Mouse (Mus musculus): ENCODE measurements at regions not wholly inside any gene's neighbourhood (a gene's known extent, or its start where the extent isn't known, plus 50 kb on each side); places are given as distances from the start of the nearest gene placed in this dataset.

GRCm38 (mm10) chr10:43790780-43791179 is 110.8 kb downstream of the Qrsl1 start:
- Histone ChIP-seq H3K9ac (replicated peaks; ENCODE audit: low read length) (no peak overlapping the region), H3K9me3 (ENCODE audit: low read length) (no peaks in the 10 kb centered on the region), H3K27me3 (ENCODE audit: insufficient read depth, low read length) (no peaks in the 10 kb centered on the region), H3K4me1 (ENCODE audit: insufficient read depth, low read length) (no peaks in the 10 kb centered on the region), H3K36me3 (ENCODE audit: insufficient read depth, low read length) (no peaks in the 10 kb centered on the region), H3K4me2 (ENCODE audit: low read depth, low read length) (no peak overlapping the region), H3K27ac (no peak overlapping the region), H3K4me3 (ENCODE audit: low read length) (no peak overlapping the region)
- TF ChIP-seq CTCF (IDR thresholded peaks at IDR 0.05; ENCODE audit: low read depth) = no peak
- DNase-seq (ENCODE audit: low spot score) = no peak
- 96% methylated on average over 4 of the region's 4 CpGs for WGBS
- no peak for ATAC-seq

GRCm38 (mm10) chr10:43791525-43792021 is 110.0 kb downstream of the Qrsl1 start:
- 97% methylated on average over 4 of the region's 4 CpGs for WGBS
- no peak for TF ChIP-seq CTCF (IDR thresholded peaks at IDR 0.05; ENCODE audit: low read depth)

DNA sequence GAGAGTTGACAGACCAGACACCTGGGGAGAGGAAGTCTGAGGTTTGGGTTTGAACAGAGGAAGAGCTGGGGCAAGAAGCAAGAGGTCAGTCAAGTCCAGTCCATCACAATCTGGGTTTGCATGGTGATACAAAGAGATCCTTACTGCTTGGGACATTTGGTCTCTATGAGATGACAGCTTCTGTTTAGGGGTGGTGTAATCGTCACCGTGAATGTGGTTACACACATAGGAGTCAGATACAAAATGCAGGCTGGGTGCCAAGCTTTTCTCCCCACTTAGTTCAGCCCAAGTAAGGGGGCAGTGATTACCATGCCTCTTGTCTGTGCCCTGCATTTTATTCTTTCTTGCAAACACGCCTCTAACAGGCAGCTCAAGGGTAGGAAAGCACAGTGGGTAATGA is 108.9 kb downstream of the Qrsl1 start:
- no peak overlapping the region for H3K9ac ChIP-seq (replicated peaks; ENCODE audit: low read length)
- H3K4me2 ChIP-seq (ENCODE audit: low read depth, low read length) = no peak overlapping the region
- ATAC-seq = no peak
- H3K36me3 ChIP-seq (ENCODE audit: insufficient read depth, low read length) = no peaks in the 10 kb centered on the region
- H3K4me1 ChIP-seq (ENCODE audit: insufficient read depth, low read length) = no peaks in the 10 kb centered on the region
- TF ChIP-seq CTCF (IDR thresholded peaks at IDR 0.05; ENCODE audit: low read depth) = no peak
- no peaks in the 10 kb centered on the region for H3K9me3 ChIP-seq (ENCODE audit: low read length)
- H3K27me3 ChIP-seq (ENCODE audit: insufficient read depth, low read length) = no peaks in the 10 kb centered on the region
- no peak overlapping the region for H3K4me3 ChIP-seq (ENCODE audit: low read length)
- DNase-seq (ENCODE audit: low spot score) = no peak
- WGBS = 36% methylated on average over 3 of the region's 3 CpGs
- H3K27ac ChIP-seq = no peak overlapping the region

More at GRCm38 (mm10) chr10:43791525-43792021, 110.0 kb downstream of the Qrsl1 start:
- no peaks in the 10 kb centered on the region for H3K4me1 ChIP-seq (ENCODE audit: insufficient read depth, low read length)
- H3K27ac ChIP-seq = no peak overlapping the region
- no peaks in the 10 kb centered on the region for H3K36me3 ChIP-seq (ENCODE audit: insufficient read depth, low read length)
- no peak overlapping the region for H3K4me2 ChIP-seq (ENCODE audit: low read depth, low read length)
- H3K27me3 ChIP-seq (ENCODE audit: insufficient read depth, low read length) = no peaks in the 10 kb centered on the region
- no peak overlapping the region for H3K9ac ChIP-seq (replicated peaks; ENCODE audit: low read length)
- H3K4me3 ChIP-seq (ENCODE audit: low read length) = no peak overlapping the region
- DNase-seq (ENCODE audit: low spot score) = no peak
- no peaks in the 10 kb centered on the region for H3K9me3 ChIP-seq (ENCODE audit: low read length)
- no peak for ATAC-seq

- no peak overlapping the region for H3K4me2 ChIP-seq (ENCODE audit: low read depth, low read length)
- no peak for TF ChIP-seq CTCF (IDR thresholded peaks at IDR 0.05; ENCODE audit: low read depth)
- H3K36me3 ChIP-seq (ENCODE audit: insufficient read depth, low read length) = no peaks in the 10 kb centered on the region
- ATAC-seq = no peak
- WGBS = 82% methylated on average over 9 of the region's 9 CpGs
- no peaks in the 10 kb centered on the region for H3K9me3 ChIP-seq (ENCODE audit: low read length)
- no peaks in the 10 kb centered on the region for H3K27me3 ChIP-seq (ENCODE audit: insufficient read depth, low read length)
- H3K4me3 ChIP-seq (ENCODE audit: low read length) = no peak overlapping the region
- DNase-seq (ENCODE audit: low spot score) = no peak
- H3K9ac ChIP-seq (replicated peaks; ENCODE audit: low read length) = no peak overlapping the region
- H3K4me1 ChIP-seq (ENCODE audit: insufficient read depth, low read length) = no peaks in the 10 kb centered on the region
- no peak overlapping the region for H3K27ac ChIP-seq
These were observed 107.0 kb downstream of the Qrsl1 start for GRCm38 (mm10) chr10:43794587-43794986.

GRCm38 (mm10) chr10:43800077-43800476 is 101.5 kb downstream of the Qrsl1 start:
- no peaks in the 10 kb centered on the region for H3K36me3 ChIP-seq (ENCODE audit: insufficient read depth, low read length)
- no peaks in the 10 kb centered on the region for H3K27me3 ChIP-seq (ENCODE audit: insufficient read depth, low read length)
- no peak for ATAC-seq
- no peaks in the 10 kb centered on the region for H3K9me3 ChIP-seq (ENCODE audit: low read length)
- DNase-seq (ENCODE audit: low spot score) = no peak
- no peak for TF ChIP-seq CTCF (IDR thresholded peaks at IDR 0.05; ENCODE audit: low read depth)
- H3K4me3 ChIP-seq (ENCODE audit: low read length) = no peak overlapping the region
- 83% methylated on average over 3 of the region's 3 CpGs for WGBS
- H3K9ac ChIP-seq (replicated peaks; ENCODE audit: low read length) = no peak overlapping the region
- H3K27ac ChIP-seq = no peak overlapping the region
- H3K4me1 ChIP-seq (ENCODE audit: insufficient read depth, low read length) = no peaks in the 10 kb centered on the region
- no peak overlapping the region for H3K4me2 ChIP-seq (ENCODE audit: low read depth, low read length)

- H3K9ac ChIP-seq (replicated peaks; ENCODE audit: low read length) = no peak overlapping the region
- no peak overlapping the region for H3K27ac ChIP-seq
- DNase-seq (ENCODE audit: low spot score) = no peak
- H3K4me1 ChIP-seq (ENCODE audit: insufficient read depth, low read length) = no peaks in the 10 kb centered on the region
- no peak for ATAC-seq
- TF ChIP-seq CTCF (IDR thresholded peaks at IDR 0.05; ENCODE audit: low read depth) = no peak
- no peak overlapping the region for H3K4me3 ChIP-seq (ENCODE audit: low read length)
- no peaks in the 10 kb centered on the region for H3K27me3 ChIP-seq (ENCODE audit: insufficient read depth, low read length)
- H3K9me3 ChIP-seq (ENCODE audit: low read length) = no peaks in the 10 kb centered on the region
- H3K36me3 ChIP-seq (ENCODE audit: insufficient read depth, low read length) = no peaks in the 10 kb centered on the region
- no peak overlapping the region for H3K4me2 ChIP-seq (ENCODE audit: low read depth, low read length)
- 75% methylated on average over 5 of the region's 5 CpGs for WGBS
These were observed 86.3 kb downstream of the Qrsl1 start for GRCm38 (mm10) chr10:43815291-43815690.

- ATAC-seq = no peak
- no peaks in the 10 kb centered on the region for H3K4me1 ChIP-seq (ENCODE audit: insufficient read depth, low read length)
- no peak overlapping the region for H3K9ac ChIP-seq (replicated peaks; ENCODE audit: low read length)
- H3K9me3 ChIP-seq (ENCODE audit: low read length) = no peaks in the 10 kb centered on the region
- no peak overlapping the region for H3K4me2 ChIP-seq (ENCODE audit: low read depth, low read length)
- no peaks in the 10 kb centered on the region for H3K36me3 ChIP-seq (ENCODE audit: insufficient read depth, low read length)
- no peak for TF ChIP-seq CTCF (IDR thresholded peaks at IDR 0.05; ENCODE audit: low read depth)
- H3K27ac ChIP-seq = no peak overlapping the region
- H3K27me3 ChIP-seq (ENCODE audit: insufficient read depth, low read length) = no peaks in the 10 kb centered on the region
- WGBS = 77% methylated on average over 9 of the region's 9 CpGs
- no peak for DNase-seq (ENCODE audit: low spot score)
- no peak overlapping the region for H3K4me3 ChIP-seq (ENCODE audit: low read length)
These were observed 83.9 kb downstream of the Qrsl1 start for GRCm38 (mm10) chr10:43817522-43818198.
